Mouse (Mus musculus): ENCODE measurements around the gene Tmprss7. TPM values are rescaled to one million over a fixed set of nuclear protein-coding genes. Genes with fewer than 3 reads are reported as not detected.

Gene Tmprss7
- total RNA-seq (2021): 1 to 10 TPM in 1 of 2 experiments, under 1 TPM in 1; 0.67 to 1.9 TPM

- no peak for DNase-seq
Measured at GRCm38 (mm10) chr16:45693558-45693957, at the start of gene Tmprss7. Tmprss7 (minus strand) TSS chr16:45693658.

- DNase-seq: peak; percentile 94 to 96
Measured at GRCm38 (mm10) chr16:45742615-45743476, 49.4 kb upstream of the Tmprss7 start, which contains the start of gene Abhd10. Abhd10 (minus strand) TSS chr16:45742955.

- DNase-seq: no peak
Measured at GRCm38 (mm10) chr16:45737880-45738279, 44.4 kb upstream of the Tmprss7 start.

- DNase-seq: no peak
Measured at GRCm38 (mm10) chr16:45736724-45737123, 43.3 kb upstream of the Tmprss7 start.

GRCm38 (mm10) chr16:45729163-45729562 is 35.7 kb upstream of the Tmprss7 start:
- no peak for DNase-seq

GRCm38 (mm10) chr16:45724742-45725102 is 31.3 kb upstream of the Tmprss7 start:
- DNase-seq: peak in 1 of 2 experiments; percentile 47

- DNase-seq: peak; percentile 78 to 82
Measured at GRCm38 (mm10) chr16:45724061-45724741, 30.7 kb upstream of the Tmprss7 start, which contains the start of gene Tagln3. Tagln3 (minus strand) TSS chr16:45724608.

GRCm38 (mm10) chr16:45723172-45723901 is 29.9 kb upstream of the Tmprss7 start:
- peak in 1 of 2 experiments; percentile 33 for DNase-seq

GRCm38 (mm10) chr16:45722460-45722951 is 29.0 kb upstream of the Tmprss7 start:
- DNase-seq: peak; percentile 40 to 43

GRCm38 (mm10) chr16:45720022-45720630 is 26.7 kb upstream of the Tmprss7 start:
- no peak for DNase-seq

GRCm38 (mm10) chr16:45718296-45718695 is 24.8 kb upstream of the Tmprss7 start:
- no peak for DNase-seq

- no peak for DNase-seq
Measured at GRCm38 (mm10) chr16:45714489-45715150, 21.2 kb upstream of the Tmprss7 start.

- no peak for DNase-seq
Measured at GRCm38 (mm10) chr16:45713878-45714277, 20.4 kb upstream of the Tmprss7 start.

GRCm38 (mm10) chr16:45713261-45713660 is 19.8 kb upstream of the Tmprss7 start:
- no peak for DNase-seq

GRCm38 (mm10) chr16:45711263-45711662 is 17.8 kb upstream of the Tmprss7 start:
- no peak for DNase-seq

- DNase-seq: no peak
Measured at GRCm38 (mm10) chr16:45699301-45699700, 5.8 kb upstream of the Tmprss7 start.

GRCm38 (mm10) chr16:45697996-45698395 is 4.5 kb upstream of the Tmprss7 start:
- no peak for DNase-seq

- DNase-seq: no peak
Measured at GRCm38 (mm10) chr16:45695445-45696160, 2.1 kb upstream of the Tmprss7 start.

- DNase-seq: no peak
Measured at GRCm38 (mm10) chr16:45692851-45693250, 607 bp downstream of the Tmprss7 start.

GRCm38 (mm10) chr16:45690178-45690577 is 3.3 kb downstream of the Tmprss7 start:
- no peak for DNase-seq

GRCm38 (mm10) chr16:45686833-45687232 is 6.6 kb downstream of the Tmprss7 start:
- DNase-seq: no peak
